Mouse (Mus musculus): ENCODE measurements at regions not wholly inside any gene's neighbourhood (a gene's known extent, or its start where the extent isn't known, plus 50 kb on each side); places are given as distances from the start of the nearest gene placed in this dataset.

DNA sequence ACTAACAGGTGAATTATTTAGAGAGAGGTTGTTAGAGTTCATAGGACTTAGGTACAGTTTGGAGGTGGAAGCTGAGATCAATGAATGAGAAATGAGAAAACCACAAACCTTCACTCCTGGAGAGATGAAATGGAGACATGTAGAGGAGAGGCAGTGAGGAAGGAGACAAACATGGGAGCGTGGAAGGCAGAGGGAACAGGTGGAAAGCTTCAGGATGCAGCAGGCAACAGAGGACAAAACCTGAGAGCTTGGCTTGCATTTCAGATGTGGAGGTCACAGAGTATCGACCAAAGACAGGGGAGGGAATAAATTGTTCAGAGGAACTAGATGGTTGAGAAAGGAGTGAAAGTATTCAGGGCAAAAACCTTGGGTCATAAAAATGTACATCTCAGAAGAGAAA is 244.6 kb downstream of the Cd109 start:
- Histone ChIP-seq H3K4me1 (ENCODE audit: control insufficient read depth, insufficient read depth, low read length) (no peaks in the 10 kb centered on the region), H3K27ac (ENCODE audit: low read depth, low read length) (no peak overlapping the region), H3K9ac (ENCODE audit: low read length) (no peak overlapping the region), H3K27me3 (ENCODE audit: control insufficient read depth, insufficient read depth, low read length) (no peaks in the 10 kb centered on the region), H3K4me3 (ENCODE audit: low read depth, low read length) (no peak overlapping the region), H3K4me2 (ENCODE audit: low read depth) (no peak overlapping the region), H3K9me3 (ENCODE audit: control insufficient read depth, low read length) (no peaks in the 10 kb centered on the region), H3K36me3 (ENCODE audit: control insufficient read depth, insufficient read depth, low read length) (no peaks in the 10 kb centered on the region)
- 88% methylated on average over 2 of the region's 2 CpGs for WGBS
- no peak for DNase-seq (ENCODE audit: low spot score)
- no peak for ATAC-seq (ENCODE audit: insufficient read depth, low FRiP score, low TSS enrichment)

DNA sequence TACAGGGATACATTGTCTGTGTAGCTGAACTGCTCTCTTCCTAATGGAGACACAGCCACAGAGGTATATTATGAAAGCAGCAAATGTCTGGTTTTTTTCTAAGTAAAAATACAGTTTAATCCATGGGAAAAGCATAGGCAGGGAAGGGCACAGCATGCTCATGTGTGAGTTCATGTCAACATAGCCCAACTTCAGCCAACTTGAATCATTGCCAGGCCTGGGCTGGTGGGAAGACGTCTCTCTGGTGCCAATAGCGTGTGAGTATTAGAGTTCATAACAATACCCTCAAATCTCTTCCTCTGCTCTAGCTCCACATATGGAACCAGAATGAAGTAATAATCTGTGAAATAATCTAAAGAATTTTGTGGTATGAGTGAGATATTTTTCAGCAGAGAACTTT is 257.2 kb downstream of the Cd109 start:
- ATAC-seq (ENCODE audit: insufficient read depth, low FRiP score, low TSS enrichment): no peak
- Histone ChIP-seq H3K9ac (ENCODE audit: low read length) (no peak overlapping the region), H3K36me3 (ENCODE audit: control insufficient read depth, insufficient read depth, low read length) (no peaks in the 10 kb centered on the region), H3K9me3 (ENCODE audit: control insufficient read depth, low read length) (no peaks in the 10 kb centered on the region), H3K27ac (ENCODE audit: low read depth, low read length) (no peak overlapping the region), H3K4me1 (ENCODE audit: control insufficient read depth, insufficient read depth, low read length) (no peaks in the 10 kb centered on the region), H3K4me3 (ENCODE audit: low read depth, low read length) (no peak overlapping the region), H3K27me3 (ENCODE audit: control insufficient read depth, insufficient read depth, low read length) (no peaks in the 10 kb centered on the region), H3K4me2 (ENCODE audit: low read depth) (no peak overlapping the region)
- 89% methylated on average over 2 of the region's 2 CpGs for WGBS
- no peak for DNase-seq (ENCODE audit: low spot score)

GRCm38 (mm10) chr9:78879955-78880642 is 264.8 kb downstream of the Cd109 start:
- no peak overlapping the region for H3K9ac ChIP-seq (ENCODE audit: low read length)
- DNase-seq (ENCODE audit: low spot score): peak; percentile 43
- no peaks in the 10 kb centered on the region for H3K9me3 ChIP-seq (ENCODE audit: control insufficient read depth, low read length)
- peak overlapping the region; percentile 45 for H3K27ac ChIP-seq (ENCODE audit: low read depth, low read length)
- 42% methylated on average over 6 of the region's 6 CpGs for WGBS
- H3K36me3 ChIP-seq (ENCODE audit: control insufficient read depth, insufficient read depth, low read length): no peaks in the 10 kb centered on the region
- H3K4me3 ChIP-seq (ENCODE audit: low read depth, low read length): no peak overlapping the region
- H3K4me1 ChIP-seq (ENCODE audit: control insufficient read depth, insufficient read depth, low read length): 0 out of 2 replicates have a peak, but pooled peaks cover 4% of the 10 kb centered on the region
- no peaks in the 10 kb centered on the region for H3K27me3 ChIP-seq (ENCODE audit: control insufficient read depth, insufficient read depth, low read length)
- ATAC-seq (ENCODE audit: insufficient read depth, low FRiP score, low TSS enrichment): peak; percentile 87
- no peak overlapping the region for H3K4me2 ChIP-seq (ENCODE audit: low read depth)

DNA sequence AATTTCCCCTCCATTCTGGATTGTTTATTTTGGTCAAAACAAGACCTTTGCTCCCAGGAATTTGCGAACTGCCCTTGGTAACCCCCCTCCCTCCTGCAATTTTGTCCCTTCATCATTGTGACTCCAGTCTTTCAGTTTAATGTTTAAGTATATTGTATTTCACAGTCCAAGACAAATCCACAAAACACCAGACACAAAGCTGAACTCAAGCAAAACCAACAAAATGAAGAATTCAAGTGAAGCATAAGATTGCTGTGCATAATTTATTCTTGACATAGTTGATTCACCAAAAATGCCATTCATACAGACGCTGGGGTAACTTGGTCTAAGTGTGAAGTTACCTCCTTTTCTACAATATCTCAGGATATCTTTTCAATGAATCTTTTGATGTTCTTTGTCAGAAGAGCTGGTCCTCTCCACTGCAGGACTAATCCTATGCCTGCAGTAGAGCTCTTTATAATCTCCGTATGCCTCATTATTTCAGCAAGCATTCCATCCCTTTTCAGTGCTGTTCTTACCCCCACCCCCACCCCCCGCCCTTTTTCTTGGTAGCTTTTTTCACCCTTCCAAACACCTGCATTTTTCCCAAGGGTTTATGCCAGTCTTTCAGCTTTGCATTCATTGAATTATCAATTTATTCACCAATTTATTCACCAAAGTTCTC is 265.4 kb downstream of the Cd109 start:
- H3K4me2 ChIP-seq (ENCODE audit: low read depth): no peak overlapping the region
- H3K4me1 ChIP-seq (ENCODE audit: control insufficient read depth, insufficient read depth, low read length): 0 out of 2 replicates have a peak, but pooled peaks cover 4% of the 10 kb centered on the region
- peak; percentile 40 for ATAC-seq (ENCODE audit: insufficient read depth, low FRiP score, low TSS enrichment)
- no peak overlapping the region for H3K4me3 ChIP-seq (ENCODE audit: low read depth, low read length)
- H3K9me3 ChIP-seq (ENCODE audit: control insufficient read depth, low read length): no peaks in the 10 kb centered on the region
- no peak for DNase-seq (ENCODE audit: low spot score)
- H3K27ac ChIP-seq (ENCODE audit: low read depth, low read length): peak overlapping the region; percentile 45
- no peak overlapping the region for H3K9ac ChIP-seq (ENCODE audit: low read length)
- 34% methylated on average over 4 of the region's 4 CpGs for whole genome bisulfite sequencing
- H3K36me3 ChIP-seq (ENCODE audit: control insufficient read depth, insufficient read depth, low read length): no peaks in the 10 kb centered on the region
- H3K27me3 ChIP-seq (ENCODE audit: control insufficient read depth, insufficient read depth, low read length): no peaks in the 10 kb centered on the region

DNA sequence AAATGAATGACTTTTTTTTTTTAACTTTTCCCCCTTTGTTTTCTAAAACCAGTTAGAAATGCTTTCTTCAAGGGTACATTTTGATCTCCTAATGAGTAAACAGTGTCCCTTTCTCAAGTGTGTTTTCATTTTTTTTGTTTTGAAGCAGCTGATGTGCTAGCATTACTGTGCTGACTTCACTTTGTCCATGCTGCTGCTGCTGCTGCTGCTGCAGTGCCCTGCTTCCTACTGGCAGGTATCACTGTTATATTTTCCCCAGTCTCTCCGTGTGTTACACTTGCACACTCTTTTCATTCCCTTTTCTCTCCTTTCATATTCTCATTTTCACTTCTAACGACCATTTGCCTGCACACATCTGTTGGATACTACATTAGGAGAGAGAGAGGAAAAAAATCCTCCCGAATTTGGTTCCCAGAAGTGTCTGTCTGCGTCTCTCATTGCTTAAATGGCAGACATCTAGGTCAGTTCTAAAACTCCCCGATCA is 266.0 kb downstream of the Cd109 start:
- H3K4me1 ChIP-seq (ENCODE audit: control insufficient read depth, insufficient read depth, low read length): 0 out of 2 replicates have a peak, but pooled peaks cover 4% of the 10 kb centered on the region
- ATAC-seq (ENCODE audit: insufficient read depth, low FRiP score, low TSS enrichment) (no peak), DNase-seq (ENCODE audit: low spot score) (no peak)
- no peak overlapping the region for H3K9ac ChIP-seq (ENCODE audit: low read length)
- WGBS: 70% methylated on average over 5 of the region's 5 CpGs
- no peak overlapping the region for H3K4me3 ChIP-seq (ENCODE audit: low read depth, low read length)
- no peak overlapping the region for H3K27ac ChIP-seq (ENCODE audit: low read depth, low read length)
- no peaks in the 10 kb centered on the region for H3K27me3 ChIP-seq (ENCODE audit: control insufficient read depth, insufficient read depth, low read length)
- no peaks in the 10 kb centered on the region for H3K9me3 ChIP-seq (ENCODE audit: control insufficient read depth, low read length)
- H3K36me3 ChIP-seq (ENCODE audit: control insufficient read depth, insufficient read depth, low read length): no peaks in the 10 kb centered on the region
- H3K4me2 ChIP-seq (ENCODE audit: low read depth): no peak overlapping the region

- Histone ChIP-seq H3K4me1 (ENCODE audit: control insufficient read depth, insufficient read depth, low read length) (no peaks in the 10 kb centered on the region), H3K4me3 (ENCODE audit: low read depth, low read length) (no peak overlapping the region), H3K36me3 (ENCODE audit: control insufficient read depth, insufficient read depth, low read length) (no peaks in the 10 kb centered on the region), H3K27me3 (ENCODE audit: control insufficient read depth, insufficient read depth, low read length) (no peaks in the 10 kb centered on the region), H3K27ac (ENCODE audit: low read depth, low read length) (no peak overlapping the region), H3K4me2 (ENCODE audit: low read depth) (no peak overlapping the region), H3K9me3 (ENCODE audit: control insufficient read depth, low read length) (no peaks in the 10 kb centered on the region), H3K9ac (ENCODE audit: low read length) (no peak overlapping the region)
- DNase-seq (ENCODE audit: low spot score) (no peak), ATAC-seq (ENCODE audit: insufficient read depth, low FRiP score, low TSS enrichment) (no peak)
- WGBS: 83% methylated on average over 9 of the region's 9 CpGs
These were observed 287.9 kb downstream of the Cd109 start for GRCm38 (mm10) chr9:78903211-78903610.

DNA sequence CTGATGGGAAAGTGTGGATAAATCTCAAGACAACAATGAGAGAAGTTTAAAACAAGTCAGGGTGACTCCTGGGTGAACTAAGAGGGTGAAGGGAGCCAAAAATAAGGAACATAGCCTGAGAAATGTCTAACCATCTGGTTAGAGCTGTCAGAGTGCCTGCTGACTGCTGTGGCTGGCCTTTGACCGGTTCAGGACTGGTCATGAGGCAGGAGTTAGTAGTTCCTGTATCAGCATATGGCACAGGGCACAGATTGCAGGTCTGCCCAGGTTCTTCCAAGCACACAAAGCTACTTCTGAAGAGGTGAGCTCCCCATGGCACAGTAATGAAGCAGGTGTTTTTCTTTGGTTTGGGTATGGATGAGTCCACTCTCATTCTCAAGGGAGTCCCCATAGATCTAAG is 302.0 kb downstream of the Cd109 start:
- 93% methylated on average over 1 of the region's 1 CpGs for WGBS
- Histone ChIP-seq H3K36me3 (ENCODE audit: control insufficient read depth, insufficient read depth, low read length) (no peaks in the 10 kb centered on the region), H3K9me3 (ENCODE audit: control insufficient read depth, low read length) (no peaks in the 10 kb centered on the region), H3K27ac (ENCODE audit: low read depth, low read length) (no peak overlapping the region), H3K4me1 (ENCODE audit: control insufficient read depth, insufficient read depth, low read length) (no peaks in the 10 kb centered on the region), H3K4me3 (ENCODE audit: low read depth, low read length) (no peak overlapping the region), H3K9ac (ENCODE audit: low read length) (no peak overlapping the region), H3K27me3 (ENCODE audit: control insufficient read depth, insufficient read depth, low read length) (no peaks in the 10 kb centered on the region), H3K4me2 (ENCODE audit: low read depth) (no peak overlapping the region)
- DNase-seq (ENCODE audit: low spot score): no peak
- no peak for ATAC-seq (ENCODE audit: insufficient read depth, low FRiP score, low TSS enrichment)

- Histone ChIP-seq H3K9me3 (ENCODE audit: control insufficient read depth, low read length) (no peaks in the 10 kb centered on the region), H3K27me3 (ENCODE audit: control insufficient read depth, insufficient read depth, low read length) (no peaks in the 10 kb centered on the region), H3K4me3 (ENCODE audit: low read depth, low read length) (no peak overlapping the region), H3K4me1 (ENCODE audit: control insufficient read depth, insufficient read depth, low read length) (no peaks in the 10 kb centered on the region), H3K4me2 (ENCODE audit: low read depth) (no peak overlapping the region), H3K9ac (ENCODE audit: low read length) (no peak overlapping the region), H3K36me3 (ENCODE audit: control insufficient read depth, insufficient read depth, low read length) (no peaks in the 10 kb centered on the region), H3K27ac (ENCODE audit: low read depth, low read length) (no peak overlapping the region)
- 75% methylated on average over 7 of the region's 7 CpGs for WGBS
- no peak for DNase-seq (ENCODE audit: low spot score)
- no peak for ATAC-seq (ENCODE audit: insufficient read depth, low FRiP score, low TSS enrichment)
These were observed 310.7 kb downstream of the Cd109 start for GRCm38 (mm10) chr9:78925977-78926593.

- Histone ChIP-seq H3K4me3 (ENCODE audit: low read depth, low read length) (no peak overlapping the region), H3K4me1 (ENCODE audit: control insufficient read depth, insufficient read depth, low read length) (no peaks in the 10 kb centered on the region), H3K9me3 (ENCODE audit: control insufficient read depth, low read length) (no peaks in the 10 kb centered on the region), H3K27ac (ENCODE audit: low read depth, low read length) (no peak overlapping the region), H3K27me3 (ENCODE audit: control insufficient read depth, insufficient read depth, low read length) (no peaks in the 10 kb centered on the region), H3K9ac (ENCODE audit: low read length) (no peak overlapping the region), H3K36me3 (ENCODE audit: control insufficient read depth, insufficient read depth, low read length) (no peaks in the 10 kb centered on the region), H3K4me2 (ENCODE audit: low read depth) (no peak overlapping the region)
- DNase-seq (ENCODE audit: low spot score) (no peak), ATAC-seq (ENCODE audit: insufficient read depth, low FRiP score, low TSS enrichment) (no peak)
These were observed 326.3 kb downstream of the Cd109 start for GRCm38 (mm10) chr9:78941648-78942047.

All from neural tube, embryonic 11.5 days (tissue).